ENCODE assay signal across 30 mouse cellular contexts in genomic region chr14:20996361-20996760, GRCm38 (mm10). TPM values are rescaled to one million over a fixed set of nuclear protein-coding genes. Genes with fewer than 3 reads are reported as not detected.
DNase-seq lines count a peak whose midpoint lies in the region; ATAC-seq and TF ChIP-seq lines count a peak whose summit lies in the region.
"Had no signal": no experiment of that assay in that cellular context is flagged by ENCODE, and none has a peak within 500 bp of the region (broad histone marks: within the 10 kb centered on the region; RNA-seq: fewer than 3 reads in every experiment).

No protein-coding gene starts in this region.

- no peak for TF ChIP-seq CTCF in hindbrain, postnatal 0 days (IDR thresholded peaks at IDR 0.05; ENCODE audit: low read depth)
- no peak for TF ChIP-seq CTCF in liver, embryonic 14.5 days (IDR thresholded peaks at IDR 0.05; ENCODE audit: low read depth)

- TF ChIP-seq EP300 in liver, embryonic 14.5 days (IDR thresholded peaks at IDR 0.05; ENCODE audit: low read depth): no peak

- DNase-seq in hindbrain, embryonic 14.5 days (ENCODE audit: low spot score): no peak
- DNase-seq in hindbrain, postnatal 0 days (ENCODE audit: low spot score): no peak
- DNase-seq in lung, postnatal 25 days (ENCODE audit: low spot score): no peak
- DNase-seq in liver, embryonic 14.5 days (ENCODE audit: low read depth in 3 of 3, low spot score in 3 of 3): no peak
- DNase-seq in adrenal gland, postnatal 4 days (ENCODE audit: low spot score in 2 of 2): no peak
- DNase-seq: adrenal gland, postnatal 25 days; cerebellum, adult 18-20 months; cerebellum, postnatal 10 days; gastrocnemius, postnatal 14 days; heart, postnatal 10 days; kidney, adult 8-10 months; right cerebral cortex, adult 18-20 months; spleen, adult 18-20 months; thymus, postnatal 14 days had no signal

- 0 out of 2 replicates have a peak overlapping the region, but pooled peaks have one; percentile 8 for H3K27ac ChIP-seq in hindbrain, embryonic 14.5 days
- H3K27ac ChIP-seq in hindbrain, postnatal 0 days: no peak overlapping the region
- H3K27ac ChIP-seq in lung, embryonic 15.5 days: peak overlapping the region; percentile 0; the same call in 1 of the 2 replicates
- H3K27ac ChIP-seq in liver, embryonic 14.5 days: no peak overlapping the region
- H3K27ac ChIP-seq: embryonic facial prominence, embryonic 15.5 days; forebrain, embryonic 13.5 days; hindbrain, embryonic 10.5 days; intestine, embryonic 15.5 days; kidney, postnatal 0 days; limb, embryonic 12.5 days; macrophage; midbrain, embryonic 10.5 days; midbrain, embryonic 15.5 days had no signal

- no peak overlapping the region for H3K4me2 ChIP-seq in hindbrain, embryonic 14.5 days (replicated peaks)
- no peak overlapping the region for H3K4me2 ChIP-seq in hindbrain, postnatal 0 days (ENCODE audit: low read depth, low read length)
- no peak overlapping the region for H3K4me2 ChIP-seq in lung, embryonic 15.5 days
- no peak overlapping the region for H3K4me2 ChIP-seq in liver, embryonic 14.5 days (ENCODE audit: low read depth)
- H3K4me2 ChIP-seq: embryonic facial prominence, embryonic 15.5 days; forebrain, embryonic 13.5 days; heart, embryonic 12.5 days; intestine, embryonic 15.5 days; limb, embryonic 12.5 days; liver, embryonic 15.5 days; midbrain, embryonic 15.5 days had no signal

- H3K9ac ChIP-seq in hindbrain, embryonic 14.5 days: no peak overlapping the region
- no peak overlapping the region for H3K9ac ChIP-seq in hindbrain, postnatal 0 days (replicated peaks; ENCODE audit: low read length)
- no peak overlapping the region for H3K9ac ChIP-seq in lung, embryonic 15.5 days
- no peak overlapping the region for H3K9ac ChIP-seq in liver, embryonic 14.5 days (replicated peaks)
- H3K9ac ChIP-seq: embryonic facial prominence, embryonic 15.5 days; forebrain, embryonic 13.5 days; heart, embryonic 12.5 days; intestine, embryonic 15.5 days; limb, embryonic 12.5 days; liver, embryonic 15.5 days; midbrain, embryonic 15.5 days had no signal

- H3K36me3 ChIP-seq in hindbrain, embryonic 14.5 days (replicated peaks; ENCODE audit: control insufficient read depth, insufficient read depth): peaks cover 9% of the 10 kb centered on the region; the same call in 1 of the 2 replicates
- H3K36me3 ChIP-seq in hindbrain, postnatal 0 days (ENCODE audit: insufficient read depth, low read length): peaks cover 4% of the 10 kb centered on the region; the same call in 1 of the 2 replicates
- peaks cover 14% of the 10 kb centered on the region for H3K36me3 ChIP-seq in lung, embryonic 15.5 days
- peaks cover 3% of the 10 kb centered on the region for H3K36me3 ChIP-seq in liver, embryonic 14.5 days (replicated peaks; ENCODE audit: control insufficient read depth, insufficient read depth, low read depth)
- H3K36me3 ChIP-seq: midbrain, embryonic 15.5 days had no signal

- H3K4me1 ChIP-seq in hindbrain, embryonic 14.5 days (replicated peaks; ENCODE audit: control insufficient read depth, insufficient read depth, low read length): no peaks in the 10 kb centered on the region; the same call in 1 of the 2 replicates
- no peaks in the 10 kb centered on the region for H3K4me1 ChIP-seq in hindbrain, postnatal 0 days (ENCODE audit: insufficient read depth, low read length)
- peaks cover 21% of the 10 kb centered on the region; the same call in 1 of the 2 replicates for H3K4me1 ChIP-seq in lung, embryonic 15.5 days
- peaks cover 12 to 19% of the 10 kb centered on the region in 2 experiments for H3K4me1 ChIP-seq in liver, embryonic 14.5 days (replicated peaks; ENCODE audit: control insufficient read depth in 2 of 2, insufficient read depth in 2 of 2, low read length in 1 of 2)
- H3K4me1 ChIP-seq: embryonic facial prominence, embryonic 15.5 days; hindbrain, embryonic 10.5 days; intestine, embryonic 15.5 days; limb, embryonic 12.5 days; midbrain, embryonic 10.5 days; midbrain, embryonic 15.5 days had no signal

- no peaks in the 10 kb centered on the region for H3K9me3 ChIP-seq in hindbrain, embryonic 14.5 days (ENCODE audit: control insufficient read depth, low read length)
- H3K9me3 ChIP-seq in hindbrain, postnatal 0 days (ENCODE audit: low read length): no peaks in the 10 kb centered on the region
- no peaks in the 10 kb centered on the region for H3K9me3 ChIP-seq in lung, embryonic 15.5 days
- H3K9me3 ChIP-seq in liver, embryonic 14.5 days (ENCODE audit: control insufficient read depth, low read length): no peaks in the 10 kb centered on the region
- H3K9me3 ChIP-seq: embryonic facial prominence, embryonic 15.5 days; forebrain, embryonic 13.5 days; hindbrain, embryonic 10.5 days; intestine, embryonic 15.5 days; liver, embryonic 15.5 days; midbrain, embryonic 10.5 days; midbrain, embryonic 15.5 days had no signal

- WGBS in hindbrain, embryonic 14.5 days: 68% methylated on average over 5 of the region's 5 CpGs
- 60% methylated on average over 5 of the region's 5 CpGs for WGBS in hindbrain, postnatal 0 days
- WGBS in lung, embryonic 15.5 days: 58% methylated on average over 5 of the region's 5 CpGs
- 34% methylated on average over 5 of the region's 5 CpGs for WGBS in liver, embryonic 14.5 days (ENCODE audit: insufficient replicate concordance)

- H3K27me3 ChIP-seq in hindbrain, embryonic 14.5 days (ENCODE audit: control insufficient read depth, insufficient read depth, low read length): no peaks in the 10 kb centered on the region
- H3K27me3 ChIP-seq in hindbrain, postnatal 0 days (ENCODE audit: insufficient read depth, low read length): no peaks in the 10 kb centered on the region
- H3K27me3 ChIP-seq in lung, embryonic 15.5 days: no peaks in the 10 kb centered on the region
- no peaks in the 10 kb centered on the region for H3K27me3 ChIP-seq in liver, embryonic 14.5 days (ENCODE audit: control insufficient read depth, insufficient read depth, low read length)
- H3K27me3 ChIP-seq: embryonic facial prominence, embryonic 15.5 days; forebrain, embryonic 13.5 days; heart, embryonic 12.5 days; intestine, embryonic 15.5 days; limb, embryonic 12.5 days; liver, embryonic 15.5 days; midbrain, embryonic 15.5 days had no signal

- ATAC-seq in hindbrain, embryonic 14.5 days (ENCODE audit: low FRiP score): no peak
- no peak for ATAC-seq in hindbrain, postnatal 0 days
- no peak for ATAC-seq in lung, embryonic 15.5 days (ENCODE audit: borderline replicate concordance, extremely low read depth, low FRiP score, low TSS enrichment)
- 0 out of 2 replicates have a peak, but pooled peaks have one; percentile 44 for ATAC-seq in erythroblast, adult 5-6 weeks (replicated peaks; ENCODE audit: low FRiP score, poor library complexity, severe bottlenecking)
- ATAC-seq in liver, embryonic 14.5 days (ENCODE audit: insufficient read depth): peak; percentile 31; the same call in 1 of the 2 replicates
- ATAC-seq: CD4-positive, CD25-positive, alpha-beta regulatory T cell, adult 4 months; forebrain, embryonic 13.5 days; hindbrain, embryonic 16.5 days; intestine, embryonic 15.5 days; midbrain, embryonic 15.5 days had no signal

- H3K4me3 ChIP-seq in hindbrain, embryonic 14.5 days (replicated peaks; ENCODE audit: low read length): no peak overlapping the region
- H3K4me3 ChIP-seq in hindbrain, postnatal 0 days (ENCODE audit: low read length): no peak overlapping the region
- H3K4me3 ChIP-seq in lung, embryonic 15.5 days: no peak overlapping the region
- no peak overlapping the region for H3K4me3 ChIP-seq in liver, embryonic 14.5 days (ENCODE audit: insufficient read depth in 1 of 2, low read depth in 2 of 2, low read length in 2 of 2)
- H3K4me3 ChIP-seq: embryonic facial prominence, embryonic 15.5 days; forebrain, embryonic 13.5 days; heart, embryonic 12.5 days; hindbrain, embryonic 10.5 days; intestine, embryonic 15.5 days; left cerebral cortex, adult 2 months; limb, embryonic 12.5 days; liver, embryonic 15.5 days; midbrain, embryonic 10.5 days; midbrain, embryonic 15.5 days had no signal

RNA-seq across cellular contexts. Expression of gene Ap3m1, which starts 55.9 kb away (rescaled TPM):
- polyA plus RNA-seq in hindbrain, embryonic 14.5 days (2014; fragmentation: Nextera tagmentation; extraction: Ambion mirVana): 94.5 and 101 TPM in 2 replicates
- total RNA-seq in hindbrain, postnatal 0 days (2014; rRNA removed): 53.6 and 55.2 TPM in 2 replicates
- 56.7 and 58.2 TPM in 2 replicates for polyA plus RNA-seq in hindbrain, postnatal 0 days (2015; fragmentation: Nextera tagmentation; extraction: Ambion mirVana)
- 68.8 and 77.8 TPM in 2 replicates for polyA plus RNA-seq in lung, embryonic 15.5 days (2015; fragmentation: Nextera tagmentation; extraction: Ambion mirVana)
- total RNA-seq in erythroblast, adult 5-6 weeks (2015; ENCODE audit: low replicate concordance): 35.9 and 62.6 TPM in 2 replicates
- total RNA-seq in erythroblast, adult 5-6 weeks (2017; ENCODE audit: low replicate concordance): 14.1 and 34.0 TPM in 2 replicates
- 11.7 and 22.3 TPM in 2 replicates for polyA plus RNA-seq in liver, embryonic 14.5 days (2012; rRNA removed)
- 40.4 and 41.4 TPM in 2 replicates for polyA plus RNA-seq in liver, embryonic 14.5 days (2014; fragmentation: Nextera tagmentation; extraction: Ambion mirVana)
- total RNA-seq in adrenal gland, postnatal 4 days (2021): 10 to 100 TPM; 72.4 to 81.7 TPM

RNA-seq across cellular contexts. Expression of gene Adk, which starts 56.0 kb away (rescaled TPM):
- 40.2 and 43.7 TPM in 2 replicates for polyA plus RNA-seq in hindbrain, embryonic 14.5 days (2014; fragmentation: Nextera tagmentation; extraction: Ambion mirVana)
- total RNA-seq in hindbrain, postnatal 0 days (2014; rRNA removed): 21.4 and 27.4 TPM in 2 replicates
- 63.5 and 65.2 TPM in 2 replicates for polyA plus RNA-seq in hindbrain, postnatal 0 days (2015; fragmentation: Nextera tagmentation; extraction: Ambion mirVana)
- polyA plus RNA-seq in lung, embryonic 15.5 days (2015; fragmentation: Nextera tagmentation; extraction: Ambion mirVana): 197 and 203 TPM in 2 replicates
- 34.5 and 52.8 TPM in 2 replicates for total RNA-seq in erythroblast, adult 5-6 weeks (2015; ENCODE audit: low replicate concordance)
- total RNA-seq in erythroblast, adult 5-6 weeks (2017; ENCODE audit: low replicate concordance): 38.6 and 61.8 TPM in 2 replicates
- 43.2 and 56.9 TPM in 2 replicates for polyA plus RNA-seq in liver, embryonic 14.5 days (2012; rRNA removed)
- polyA plus RNA-seq in liver, embryonic 14.5 days (2014; fragmentation: Nextera tagmentation; extraction: Ambion mirVana): 172 and 180 TPM in 2 replicates
- total RNA-seq in adrenal gland, postnatal 4 days (2021): 100 to 1,000 TPM; 123 to 142 TPM

Comparison
In these comparisons a context has a peak if more than half of its experiments do, and no peak if none do; other contexts are left out.
1. H3K27ac ChIP-seq: peak in hindbrain, embryonic 14.5 days (single experiment) and lung, embryonic 15.5 days (single experiment); none in hindbrain, postnatal 0 days (single experiment) and liver, embryonic 14.5 days (single experiment).
2. ATAC-seq: peak in erythroblast, adult 5-6 weeks (single experiment) and liver, embryonic 14.5 days (single experiment); none in hindbrain, embryonic 14.5 days (single experiment), hindbrain, postnatal 0 days (single experiment) and lung, embryonic 15.5 days (single experiment).